Mouse (Mus musculus) gastrocnemius, postnatal 36 days (tissue): ENCODE measurements at regions not wholly inside any gene's neighbourhood (a gene's known extent, or its start where the extent isn't known, plus 50 kb on each side); places are given as distances from the start of the nearest gene placed in this dataset.

Experiments used
- DNase-seq, 2 experiments: peaks; one replicate each; pipeline ENCODE4 v3.0.0; 2022
- intact Hi-C: fragments of 180-260 bp; cut with DNase I; formaldehyde crosslinking; loops from one replicate; pipeline ENCODE4 v1.15.1; 2025

GRCm38 (mm10) chr2:167784353-167784752 lies 94.7 kb upstream of the Tmem189 start:
- DNase-seq = no peak
- intact Hi-C loops = no loop called here

- intact Hi-C loops = no loop called here
- DNase-seq = no peak
Measured at GRCm38 (mm10) chr2:167783374-167783773, 93.8 kb upstream of the Tmem189 start.

- no peak for DNase-seq
- intact Hi-C loops = no loop called here
Measured at GRCm38 (mm10) chr2:167782231-167782999, 92.8 kb upstream of the Tmem189 start.

GRCm38 (mm10) chr2:167781496-167781895 lies 91.9 kb upstream of the Tmem189 start:
- peak in 1 of 2 experiments; percentile 40 for DNase-seq
- intact Hi-C loops = no loop called here

- no peak for DNase-seq
- intact Hi-C loops = loop anchor here (5.0 kb wide), 1 partner anchor 91 kb away; the partner anchor contains the start of genes Cebpb and Tmem189
Measured at GRCm38 (mm10) chr2:167778691-167779090, 89.1 kb upstream of the Tmem189 start.

GRCm38 (mm10) chr2:167778271-167778670 lies 88.6 kb upstream of the Tmem189 start:
- intact Hi-C loops = loop anchor here (5.0 kb wide), 1 partner anchor 91 kb away; the partner anchor contains the start of genes Cebpb and Tmem189
- DNase-seq = no peak

GRCm38 (mm10) chr2:167777331-167778085 lies 87.9 kb upstream of the Tmem189 start:
- intact Hi-C loops = loop anchor here (5.0 kb wide), 1 partner anchor 90 kb away; the partner anchor contains the start of genes Cebpb and Tmem189
- peak; percentile 81 to 89 for DNase-seq

- intact Hi-C loops = loop anchor here (5.0 kb wide), 1 partner anchor 89 kb away; the partner anchor contains the start of genes Cebpb and Tmem189
- no peak for DNase-seq
Measured at GRCm38 (mm10) chr2:167776251-167777168, 86.9 kb upstream of the Tmem189 start.

GRCm38 (mm10) chr2:167775218-167775915 lies 85.7 kb upstream of the Tmem189 start:
- peak; percentile 58 to 60 for DNase-seq

GRCm38 (mm10) chr2:167774806-167775179 lies 85.2 kb upstream of the Tmem189 start:
- intact Hi-C loops = loop anchor here (5.0 kb wide), 1 partner anchor 87 kb away; the partner anchor contains the start of genes Cebpb and Tmem189
- DNase-seq = peak in 1 of 2 experiments; percentile 51

More at GRCm38 (mm10) chr2:167775218-167775915, 85.7 kb upstream of the Tmem189 start:
- intact Hi-C loops = loop anchor here (5.0 kb wide), 1 partner anchor 88 kb away; the partner anchor contains the start of genes Cebpb and Tmem189

GRCm38 (mm10) chr2:167774166-167774805 lies 84.7 kb upstream of the Tmem189 start:
- intact Hi-C loops = no loop called here
- DNase-seq = peak in 1 of 2 experiments; percentile 68

GRCm38 (mm10) chr2:167772834-167773233 lies 83.2 kb upstream of the Tmem189 start:
- DNase-seq = no peak
- intact Hi-C loops = no loop called here

- DNase-seq = no peak
- intact Hi-C loops = no loop called here
Measured at GRCm38 (mm10) chr2:167767962-167768361, 78.3 kb upstream of the Tmem189 start.

- DNase-seq = no peak
- intact Hi-C loops = no loop called here
Measured at GRCm38 (mm10) chr2:167767371-167767770, 77.7 kb upstream of the Tmem189 start.

- DNase-seq = no peak
- intact Hi-C loops = loop anchor here (2.0 kb wide), 3 partner anchors 61 to 85 kb away; no protein-coding TSS in a partner anchor
Measured at GRCm38 (mm10) chr2:167765811-167766210, 76.2 kb upstream of the Tmem189 start.

GRCm38 (mm10) chr2:167765072-167765800 lies 75.6 kb upstream of the Tmem189 start:
- intact Hi-C loops = loop anchor here (2.0 kb wide), 3 partner anchors 62 to 86 kb away; no protein-coding TSS in a partner anchor
- DNase-seq = peak; percentile 91 to 93

GRCm38 (mm10) chr2:167763891-167764410 lies 74.3 kb upstream of the Tmem189 start:
- no peak for DNase-seq
- intact Hi-C loops = loop anchor here (2.0 to 5.0 kb wide), 4 partner anchors 63 to 128 kb away; no protein-coding TSS in a partner anchor
